Mouse (Mus musculus) limb, embryonic 11.5 days (tissue): ENCODE measurements around the gene Olfr1428. TPM values are rescaled to one million over a fixed set of nuclear protein-coding genes. Genes with fewer than 3 reads are reported as not detected.
"Not testable (repeated sequence)": the region's sequence is repeated elsewhere in the genome, so short reads cannot be mapped to it uniquely, and the experiment has no call there.

Experiments used
- ATAC-seq: fragments of 200-750 bp; cut with Nextera tagmentation; 2 replicates; pipeline ENCODE4 v1.8.0; 2017; ENCODE audit warnings: low read depth; ENCODE audit not compliant: insufficient number of reproducible peaks, low FRiP score, low TSS enrichment
- DNase-seq: peaks from one replicate; pipeline ENCODE4 v3.0.0-alpha.2; 2015; ENCODE audit warnings: low spot score
- H3K27ac ChIP-seq: fragments of 300-500 bp; sonication (generic); replicated peaks from 2 replicates; pipeline ENCODE4 v1.5.1; 2014; ENCODE audit warnings: low read depth, mild to moderate bottlenecking, low read length
- H3K27me3 ChIP-seq: fragments of 300-500 bp; sonication (generic); 2 replicates; pipeline ENCODE4 v1.6.1; 2014; ENCODE audit warnings: mild to moderate bottlenecking, low read length, mixed read lengths; ENCODE audit not compliant: control insufficient read depth, insufficient read depth
- H3K36me3 ChIP-seq: fragments of 300-500 bp; sonication (generic); 2 replicates; pipeline ENCODE4 v1.6.1; 2014; ENCODE audit warnings: mild to moderate bottlenecking, low read length, moderate library complexity, mixed read lengths; ENCODE audit not compliant: control insufficient read depth, insufficient read depth
- H3K4me1 ChIP-seq: fragments of 300-500 bp; sonication (generic); 2 replicates; pipeline ENCODE4 v1.6.1; 2014; ENCODE audit warnings: low read length, mixed read lengths; ENCODE audit not compliant: control insufficient read depth, insufficient read depth
- H3K4me2 ChIP-seq: fragments of 300-500 bp; sonication (generic); 2 replicates; pipeline ENCODE4 v1.6.1; 2014; ENCODE audit warnings: low read depth, mild to moderate bottlenecking, moderate library complexity; ENCODE audit not compliant: severe bottlenecking
- H3K4me3 ChIP-seq: fragments of 300-500 bp; sonication (generic); 2 replicates; pipeline ENCODE4 v1.5.1; 2014; ENCODE audit warnings: low read depth, low read length
- H3K9ac ChIP-seq: fragments of 300-500 bp; sonication (generic); 2 replicates; pipeline ENCODE4 v1.6.1; 2014; ENCODE audit warnings: mild to moderate bottlenecking, low read length
- H3K9me3 ChIP-seq: fragments of 300-500 bp; sonication (generic); 2 replicates; pipeline ENCODE4 v1.6.1; 2016; ENCODE audit warnings: low read length; ENCODE audit not compliant: control insufficient read depth
- WGBS: fragments of 180-500 bp; shearing (Covaris S2); extraction: QIAGEN DNeasy Blood & Tissue Kit; methylation state at CpG from one replicate; pipeline ENCODE4 v1.1.7; 2014; 5-methylcytosine and 5-hydroxymethylcytosine counted together
- polyA plus RNA-seq: library from polyadenylated mRNA; unstranded; fragments of >200 nt; fragmentation: Nextera tagmentation; extraction: Ambion mirVana; gene quantifications from 2 replicates; pipeline ENCODE4 v1.2.1, GENCODE M21; 2014

The Olfr1428 gene
- polyA plus RNA-seq, 1 experiment from 2014 or later = not detected

GRCm38 (mm10) chr19:12091913-12092312 lies 23.8 kb downstream of the Olfr1428 start, which contains the start of gene Olfr1426:
Gene Olfr1426, minus strand, starts transcription at chr19:12092013.
- WGBS = 80% methylated on average over 1 of the region's 1 CpGs
- Histone ChIP-seq H3K27ac (no peak within 1 kb of the TSS), H3K9me3 (no peaks in the 10 kb centered on the region), H3K4me3 (no peak within 1 kb of the TSS), H3K4me2 (no peak within 1 kb of the TSS), H3K4me1 (no peaks in the 10 kb centered on the region), H3K36me3 (no peaks in the 10 kb centered on the region), H3K27me3 (no peaks in the 10 kb centered on the region), H3K9ac (no peak within 1 kb of the TSS)
- DNase-seq = no peak
- no peak for ATAC-seq

DNA sequence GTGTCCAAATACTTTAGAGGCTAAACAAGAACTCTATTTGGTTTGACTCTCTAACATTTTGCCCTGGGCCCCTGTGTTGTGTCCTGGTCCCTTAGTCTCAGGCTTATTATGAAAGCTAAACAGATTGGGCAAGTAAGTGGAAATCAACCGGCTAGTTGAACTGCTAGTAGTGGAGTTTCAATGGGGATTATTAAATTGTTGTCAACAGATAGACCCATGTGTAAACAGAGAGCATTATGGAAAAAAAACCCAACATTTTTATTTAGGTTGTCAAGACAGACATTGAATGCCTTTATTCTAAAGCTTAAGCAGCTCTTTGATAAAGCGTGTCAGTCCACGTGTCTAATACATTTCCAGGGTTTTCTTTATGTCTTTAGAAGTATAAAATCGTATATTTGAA lies 38.1 kb downstream of the Olfr1428 start, which contains the start of gene Olfr1425:
TSS of gene Olfr1425 (minus strand) at position 101 of the 400 bp plus-strand sequence.
- H3K9me3 ChIP-seq, DNase-seq, H3K9ac ChIP-seq, H3K4me1 ChIP-seq, H3K27ac ChIP-seq, H3K4me2 ChIP-seq, ATAC-seq, H3K36me3 ChIP-seq, H3K4me3 ChIP-seq, H3K27me3 ChIP-seq: not testable (repeated sequence)
- WGBS = 89% methylated on average over 4 of the region's 4 CpGs

DNA sequence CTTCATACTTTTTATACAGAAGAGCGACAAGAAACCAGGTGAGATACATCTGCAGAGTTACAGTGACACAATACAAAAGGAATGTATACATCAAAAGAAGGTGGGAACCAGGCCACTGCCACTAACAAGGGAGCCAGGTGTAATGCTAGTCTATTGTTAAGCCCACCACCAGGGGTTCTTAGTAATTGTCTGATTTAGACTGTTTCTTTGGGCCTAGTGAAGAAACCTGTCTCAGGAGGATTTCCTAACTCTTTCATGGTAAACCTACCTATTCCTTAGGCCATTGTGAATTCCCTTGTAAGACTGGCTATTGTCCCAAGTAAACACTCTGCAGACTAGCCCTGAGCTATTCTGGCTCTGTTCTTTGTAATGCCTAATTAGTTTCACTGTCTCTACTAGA lies 46.2 kb downstream of the Olfr1428 start:
- DNase-seq, H3K27me3 ChIP-seq, H3K4me3 ChIP-seq, H3K4me2 ChIP-seq, ATAC-seq, H3K27ac ChIP-seq, H3K4me1 ChIP-seq, H3K9ac ChIP-seq, H3K36me3 ChIP-seq, H3K9me3 ChIP-seq: not testable (repeated sequence)
- WGBS = 85% methylated on average over 1 of the region's 1 CpGs

- H3K4me2 ChIP-seq, H3K27ac ChIP-seq, H3K36me3 ChIP-seq, H3K4me1 ChIP-seq, H3K9me3 ChIP-seq, H3K27me3 ChIP-seq, ATAC-seq, H3K4me3 ChIP-seq, DNase-seq, H3K9ac ChIP-seq: not testable (repeated sequence)
- 58% methylated on average over 1 of the region's 1 CpGs for WGBS
Measured at GRCm38 (mm10) chr19:12067806-12068205, 47.9 kb downstream of the Olfr1428 start.

- H3K36me3 ChIP-seq, ATAC-seq, H3K27me3 ChIP-seq, H3K4me2 ChIP-seq, H3K9ac ChIP-seq, DNase-seq, H3K9me3 ChIP-seq, H3K27ac ChIP-seq, H3K4me1 ChIP-seq, H3K4me3 ChIP-seq: not testable (repeated sequence)
- 94% methylated on average over 1 of the region's 1 CpGs for WGBS
Measured at GRCm38 (mm10) chr19:12062582-12062981, 53.1 kb downstream of the Olfr1428 start, which contains the start of gene Olfr1424. Gene Olfr1424, minus strand, starts transcription at chr19:12062682.

Other genes starting within 250 kb of the Olfr1428 start
- gene Olfr1419, start 240.8 kb downstream of the Olfr1428 start, polyA plus RNA-seq = not detected in 2 replicates
- gene Olfr1420, start 229.3 kb downstream of the Olfr1428 start, polyA plus RNA-seq = not detected in 2 replicates
- 25.0 and 25.6 TPM in 2 replicates for gene Patl1, start 203.5 kb downstream of the Olfr1428 start, polyA plus RNA-seq
- gene Osbp, start 150.0 kb downstream of the Olfr1428 start, polyA plus RNA-seq = 6.1 and 7.2 TPM in 2 replicates
- gene Olfr1423, start 74.6 kb downstream of the Olfr1428 start, polyA plus RNA-seq = not detected in 2 replicates
- not detected in 2 replicates for gene Olfr1424, start 53.2 kb downstream of the Olfr1428 start, polyA plus RNA-seq
- gene Olfr1425, start 38.2 kb downstream of the Olfr1428 start, polyA plus RNA-seq = not detected in 2 replicates
- not detected in 2 replicates for gene Olfr1426, start 23.9 kb downstream of the Olfr1428 start, polyA plus RNA-seq
- gene Olfr1427, start 12.6 kb downstream of the Olfr1428 start, polyA plus RNA-seq = not detected in 2 replicates
- not detected in 2 replicates for gene Olfr76, start 7.3 kb upstream of the Olfr1428 start, polyA plus RNA-seq
- gene Olfr1555-ps1, start 54.2 kb upstream of the Olfr1428 start, polyA plus RNA-seq = not detected in 2 replicates
- gene Olfr1431, start 84.7 kb upstream of the Olfr1428 start, polyA plus RNA-seq = not detected in 2 replicates
- gene Olfr1432, start 116.7 kb upstream of the Olfr1428 start, polyA plus RNA-seq = not detected in 2 replicates
- gene Olfr262, start 125.8 kb upstream of the Olfr1428 start, polyA plus RNA-seq = not detected in 2 replicates
- not detected in 2 replicates for gene Olfr235, start 145.1 kb upstream of the Olfr1428 start, polyA plus RNA-seq
- not detected in 2 replicates for gene Olfr1434, start 164.0 kb upstream of the Olfr1428 start, polyA plus RNA-seq
- not detected in 2 replicates for gene Olfr1436, start 183.2 kb upstream of the Olfr1428 start, polyA plus RNA-seq
- gene Olfr1437, start 209.2 kb upstream of the Olfr1428 start, polyA plus RNA-seq = not detected in 2 replicates
- not detected in 2 replicates for gene Olfr1438-ps1, start 220.0 kb upstream of the Olfr1428 start, polyA plus RNA-seq